Mouse (Mus musculus) liver, adult 2 months (tissue): Measurements from ENCODE around the gene Fry.

Experiments used
- CTCF ChIP-seq: fragments of 200-500 bp; IDR thresholded peaks from 2 replicates; pipeline ENCODE4 v1.5.1; 2011; ENCODE audit warnings: low read depth, low read length, control low read depth
- POLR2A ChIP-seq: fragments of 200-500 bp; IDR thresholded peaks from 2 replicates; pipeline ENCODE4 v1.6.1; 2011; ENCODE audit warnings: low read length, control low read depth; ENCODE audit not compliant: insufficient read depth; ENCODE audit errors: extremely low read depth

DNA sequence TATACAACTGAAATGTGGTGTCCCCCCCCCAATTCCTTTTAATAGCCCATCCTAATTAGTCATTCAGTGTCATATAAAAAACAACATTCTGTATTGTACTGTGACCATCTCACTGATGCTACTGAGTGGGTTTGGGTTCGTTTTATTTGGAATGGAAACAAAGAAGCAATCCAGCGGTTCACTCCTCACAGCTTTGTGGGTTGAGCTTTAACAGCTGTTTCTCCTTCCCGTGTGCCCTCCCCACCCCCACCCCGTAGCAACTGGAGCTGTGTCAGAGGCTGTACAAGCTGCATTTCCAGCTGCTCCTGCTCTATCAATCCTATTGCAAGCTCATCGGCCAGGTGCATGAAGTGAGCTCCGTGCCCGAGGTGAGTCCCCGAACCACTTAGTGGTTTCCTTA lies 372.4 kb downstream of the Fry start:
- TF ChIP-seq CTCF (no peak), POLR2A (no peak)
